Mouse (Mus musculus): ENCODE measurements around the gene Trim25.

Trim25 gene

GRCm38 (mm10) chr11:88998974-88999722 is at the start of gene Trim25:
Trim25 (plus strand) TSS chr11:88999376.
- peak; percentile 60 for DNase-seq

- no peak for DNase-seq
These were observed 49.2 kb upstream of the Trim25 start for GRCm38 (mm10) chr11:88949802-88950639.

- no peak for DNase-seq
These were observed 48.4 kb upstream of the Trim25 start for GRCm38 (mm10) chr11:88950640-88951250.

GRCm38 (mm10) chr11:88951576-88951975 is 47.6 kb upstream of the Trim25 start:
- no peak for DNase-seq

GRCm38 (mm10) chr11:88952117-88952516 is 47.1 kb upstream of the Trim25 start:
- no peak for DNase-seq

- no peak for DNase-seq
These were observed 45.6 kb upstream of the Trim25 start for GRCm38 (mm10) chr11:88953582-88953981.

GRCm38 (mm10) chr11:88954803-88955202 is 44.4 kb upstream of the Trim25 start:
- no peak for DNase-seq

GRCm38 (mm10) chr11:88955217-88955969 is 43.8 kb upstream of the Trim25 start, which contains the start of gene Scpep1:
Scpep1 (minus strand) TSS chr11:88955465.
- peak; percentile 96 for DNase-seq

- no peak for DNase-seq
These were observed 40.3 kb upstream of the Trim25 start for GRCm38 (mm10) chr11:88958851-88959250.

- DNase-seq, result no peak
These were observed 32.3 kb upstream of the Trim25 start, which contains the start of gene Elobl for GRCm38 (mm10) chr11:88966881-88967361. Elobl (minus strand) TSS chr11:88966931.

- DNase-seq, result no peak
These were observed 28.9 kb upstream of the Trim25 start, which contains the start of gene Coil for GRCm38 (mm10) chr11:88970202-88970732. Coil (plus strand) TSS chr11:88970252.

- DNase-seq, result peak; percentile 95
These were observed 25.1 kb upstream of the Trim25 start for GRCm38 (mm10) chr11:88973776-88974701.

GRCm38 (mm10) chr11:88976320-88976719 is 22.9 kb upstream of the Trim25 start:
- no peak for DNase-seq

- DNase-seq, result no peak
These were observed 22.0 kb upstream of the Trim25 start for GRCm38 (mm10) chr11:88977188-88977587.

- DNase-seq, result no peak
These were observed 17.8 kb upstream of the Trim25 start for GRCm38 (mm10) chr11:88981337-88981736.

- DNase-seq, result no peak
These were observed 12.6 kb upstream of the Trim25 start for GRCm38 (mm10) chr11:88986616-88987015.

- no peak for DNase-seq
These were observed 10.2 kb upstream of the Trim25 start for GRCm38 (mm10) chr11:88988956-88989355.

- DNase-seq, result no peak
These were observed 9.6 kb upstream of the Trim25 start for GRCm38 (mm10) chr11:88989530-88989929.

- no peak for DNase-seq
These were observed 6.0 kb upstream of the Trim25 start for GRCm38 (mm10) chr11:88993186-88993585.

GRCm38 (mm10) chr11:88993625-88994024 is 5.6 kb upstream of the Trim25 start:
- DNase-seq, result peak; percentile 38

GRCm38 (mm10) chr11:88994492-88994891 is 4.7 kb upstream of the Trim25 start:
- no peak for DNase-seq

Data from right cerebral cortex, adult 18-20 months (tissue).